Mouse (Mus musculus) embryo, embryonic 9.5 days (tissue): ENCODE measurements around the gene Psmd13.

Experiments
- DNase-seq: peaks from one replicate; pipeline ENCODE4 v3.0.0-alpha.2; 2017; ENCODE audit errors: extremely low spot score

Gene Psmd13

DNA sequence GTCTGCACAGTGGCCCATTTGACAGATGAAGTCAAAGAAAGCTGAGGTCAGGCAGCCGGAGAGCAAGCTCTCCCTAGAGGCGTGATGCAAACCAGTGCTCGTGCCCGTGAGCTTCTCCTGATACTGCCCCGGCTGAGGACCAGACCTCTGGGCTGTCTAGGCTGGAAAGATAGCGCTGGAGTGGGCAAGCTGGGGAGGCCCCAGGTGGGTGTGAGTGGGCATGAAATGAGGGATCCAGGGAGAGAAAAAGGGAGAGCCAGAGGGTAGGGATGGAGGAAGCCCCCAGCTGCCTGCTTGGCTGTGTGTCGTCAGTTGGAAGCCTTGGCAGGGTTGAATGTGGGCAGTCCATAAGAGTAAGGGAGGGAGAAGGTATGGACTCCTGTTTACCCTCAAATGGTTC lies 62.5 kb downstream of the Psmd13 start:
- no peak for DNase-seq

DNA sequence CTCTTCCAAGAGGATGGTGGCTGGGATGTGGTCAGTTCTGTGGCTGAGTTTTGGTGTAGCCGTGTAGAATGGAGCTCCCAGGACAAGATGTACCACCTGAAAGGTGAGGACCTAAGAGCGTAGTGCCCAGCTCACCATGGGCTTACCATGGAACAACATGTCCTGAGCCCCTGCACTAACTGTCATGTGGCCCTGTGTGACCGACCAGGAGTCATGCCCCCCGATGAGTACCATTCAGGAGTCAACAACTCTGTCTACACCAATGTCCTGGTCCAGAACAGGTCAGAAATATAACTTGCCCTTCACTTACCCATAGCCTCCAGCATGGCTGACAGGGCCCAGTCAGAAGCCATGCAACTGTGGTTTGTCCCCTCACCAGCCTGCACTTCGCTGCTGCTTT lies 63.5 kb downstream of the Psmd13 start:
- no peak for DNase-seq

DNA sequence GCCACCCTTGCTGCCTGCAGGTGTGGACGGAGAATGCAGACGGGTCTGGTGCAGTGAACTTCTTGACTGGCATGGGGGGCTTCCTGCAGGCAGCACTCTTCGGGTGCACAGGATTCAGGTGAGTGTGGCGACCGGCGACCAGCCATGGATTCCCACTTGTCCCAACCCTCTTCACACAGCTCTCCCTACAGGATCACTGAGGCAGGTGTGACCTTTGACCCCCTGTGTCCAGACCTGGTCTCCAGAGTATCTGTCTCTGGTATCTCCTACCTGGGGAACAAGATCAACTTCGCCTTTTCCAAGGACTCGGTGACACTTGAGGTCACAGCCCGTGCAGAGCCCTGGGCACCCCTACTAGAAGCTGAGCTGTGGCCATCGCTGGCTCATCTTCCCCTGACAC lies 64.5 kb downstream of the Psmd13 start:
- no peak for DNase-seq

DNA sequence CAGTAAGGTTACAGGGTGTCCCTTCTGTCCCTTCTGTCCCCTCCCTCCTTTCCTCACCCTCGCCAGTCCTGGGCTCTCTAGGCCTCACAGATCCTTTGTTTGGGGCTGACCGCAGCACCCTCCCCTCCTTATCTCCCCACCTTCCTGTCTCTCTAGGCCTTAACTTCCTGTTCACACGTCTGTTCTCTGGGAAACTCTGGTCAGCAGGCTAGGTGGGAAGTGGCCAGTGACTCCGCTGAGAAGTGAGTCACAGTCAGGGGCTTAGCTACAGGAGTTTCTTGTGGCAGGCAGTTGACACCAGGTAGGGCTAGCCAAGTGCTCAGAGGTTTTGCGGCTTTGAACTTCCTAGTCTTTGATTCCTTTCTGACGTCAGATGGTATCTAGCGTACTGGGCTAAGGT lies 65.2 kb downstream of the Psmd13 start:
- no peak for DNase-seq

DNA sequence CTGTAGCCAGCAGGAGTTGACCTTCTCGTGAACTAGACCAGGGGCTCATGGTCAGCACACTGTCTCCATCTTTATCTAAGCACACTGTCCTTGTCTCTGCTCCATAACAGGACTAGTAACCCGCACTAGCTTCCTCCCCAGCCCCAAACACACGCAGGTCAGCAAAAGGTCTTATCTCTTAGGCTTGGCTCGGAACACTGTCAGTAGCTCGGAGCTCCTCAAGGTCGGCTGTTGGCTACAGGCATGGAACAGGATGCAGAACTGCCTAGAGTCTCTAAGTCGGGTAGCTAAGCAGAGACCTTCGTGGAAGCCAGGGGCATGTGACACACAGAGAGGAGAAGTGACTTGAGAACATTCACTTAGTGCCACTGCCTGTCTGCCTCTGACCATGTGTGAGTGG lies 66.4 kb downstream of the Psmd13 start:
- no peak for DNase-seq
